Mouse (Mus musculus) embryo, embryonic 11 days (tissue): Measurements from ENCODE around the gene Arid3c.
"Not testable (repeated sequence)": the region's sequence is repeated elsewhere in the genome, so short reads cannot be mapped to it uniquely, and the experiment has no call there.

Experiments used
- DNase-seq: peaks from one replicate; pipeline ENCODE4 v3.0.0-alpha.2; 2015

Gene Arid3c

GRCm38 (mm10) chr4:41702226-41702625 is 28.7 kb downstream of the Arid3c start:
- DNase-seq = not testable (repeated sequence)

DNA sequence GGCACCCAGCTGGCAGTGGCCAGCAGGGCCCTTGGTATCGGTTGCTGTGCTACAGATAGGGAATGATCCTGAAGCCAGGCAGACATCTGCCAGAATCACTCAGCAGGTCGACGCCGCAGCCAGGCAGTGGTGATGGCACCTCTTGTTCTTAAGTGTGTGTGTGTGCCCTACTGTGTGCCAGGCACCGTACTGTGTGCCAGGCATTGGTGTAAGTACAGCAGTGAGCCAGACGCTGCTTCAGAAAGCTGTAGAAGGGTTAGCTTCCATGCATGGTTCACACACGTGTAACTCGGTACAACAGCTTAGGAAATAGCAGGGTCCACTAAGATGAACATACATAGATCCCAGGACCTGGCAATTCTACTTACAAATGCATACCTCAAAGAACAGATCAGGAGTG is 30.7 kb downstream of the Arid3c start:
- DNase-seq = not testable (repeated sequence)

GRCm38 (mm10) chr4:41699783-41700182 is 31.2 kb downstream of the Arid3c start, which contains the start of gene Il11ra1:
Gene Il11ra1, plus strand, starts transcription at chr4:41699989.
- DNase-seq = not testable (repeated sequence)

GRCm38 (mm10) chr4:41698421-41699016 is 32.4 kb downstream of the Arid3c start:
- not testable (repeated sequence) for DNase-seq

DNA sequence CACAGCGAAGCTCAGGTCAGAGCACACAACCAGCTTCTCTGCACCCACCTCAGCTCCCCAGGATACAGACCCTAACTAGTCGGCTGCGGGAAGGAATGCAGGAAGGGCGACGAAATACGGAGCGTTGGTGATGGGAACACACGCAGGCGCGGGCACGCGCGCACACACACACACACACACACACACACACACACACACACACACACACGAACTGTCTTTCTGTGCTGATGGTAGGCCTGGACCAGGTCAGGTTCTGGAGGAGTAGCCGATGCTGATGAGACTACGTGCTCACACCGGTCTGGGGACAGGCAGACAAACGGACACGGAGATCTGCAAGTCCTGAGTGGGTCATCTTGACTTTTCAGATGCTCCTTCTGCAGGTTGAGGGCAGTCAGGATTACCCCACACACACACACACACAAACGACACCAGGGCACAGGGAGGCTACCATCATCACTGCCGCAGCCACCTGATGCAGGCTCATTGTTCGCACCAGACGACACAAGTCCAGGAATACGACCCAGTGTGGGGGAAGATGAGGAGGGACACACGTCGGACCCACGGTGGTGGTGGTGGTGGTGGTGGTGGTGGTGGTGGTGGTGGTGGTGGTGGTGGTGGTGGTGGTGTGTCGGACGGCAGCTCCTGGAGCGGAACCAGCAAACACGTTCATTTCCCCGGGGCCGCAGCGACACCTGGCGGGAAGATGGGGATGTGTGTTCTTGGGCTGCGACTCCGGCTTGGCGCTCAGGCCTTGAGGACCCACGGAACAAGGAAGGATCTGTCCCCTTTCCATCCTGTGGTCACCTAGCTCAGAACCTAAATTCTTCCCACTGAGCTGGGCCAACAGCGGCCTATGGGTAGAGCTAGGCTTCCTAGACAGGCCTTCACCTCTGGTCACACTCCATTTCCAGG is 33.8 kb downstream of the Arid3c start, which contains the start of gene Cntfr:
Gene Cntfr (minus strand): TSS at position 160 of the 912 bp plus-strand sequence.
- DNase-seq = peak; percentile 78

DNA sequence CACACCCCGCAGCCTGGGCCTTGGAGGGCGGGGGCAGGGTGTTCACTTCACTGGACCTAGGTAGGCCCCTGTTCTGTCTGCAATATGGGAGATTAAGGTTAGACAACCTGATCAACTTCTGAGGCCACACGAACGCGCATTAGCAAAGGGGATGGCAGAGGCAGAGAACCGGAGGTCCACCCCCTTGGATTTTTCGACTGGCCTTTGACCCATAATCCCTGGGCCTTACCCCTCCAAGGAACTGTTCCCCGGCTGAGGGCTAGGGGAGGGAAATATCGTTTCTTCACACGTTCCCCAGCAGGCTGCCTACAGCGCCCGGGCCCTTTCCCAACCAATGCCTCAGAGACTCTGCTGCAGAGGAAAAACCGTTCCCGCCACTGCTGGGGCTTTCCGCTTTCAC is 34.5 kb downstream of the Arid3c start:
- not testable (repeated sequence) for DNase-seq

DNA sequence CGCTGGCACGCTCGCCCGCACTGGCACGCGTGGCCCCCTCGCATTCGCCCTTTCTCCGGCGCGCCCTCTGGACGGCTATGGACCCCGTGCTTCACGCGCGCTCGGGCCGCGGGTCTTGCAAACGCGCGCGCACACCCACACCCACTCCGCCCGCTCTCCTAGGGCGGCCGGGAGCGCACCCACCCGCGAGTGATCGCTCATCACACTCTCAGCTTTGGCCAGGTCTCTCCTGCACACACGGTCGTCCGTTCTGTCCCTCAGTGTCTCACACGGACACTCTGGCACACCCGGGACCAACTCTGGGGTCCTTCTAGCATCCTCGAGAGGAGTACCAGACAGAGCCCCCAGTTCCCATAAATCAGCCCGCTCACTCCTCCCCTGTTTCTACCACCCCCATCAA is 35.1 kb downstream of the Arid3c start:
- DNase-seq = not testable (repeated sequence)

- not testable (repeated sequence) for DNase-seq
Measured at GRCm38 (mm10) chr4:41693511-41693910, 37.4 kb downstream of the Arid3c start.

- DNase-seq = not testable (repeated sequence)
Measured at GRCm38 (mm10) chr4:41690014-41690413, 40.9 kb downstream of the Arid3c start.

- DNase-seq = not testable (repeated sequence)
Measured at GRCm38 (mm10) chr4:41688562-41688961, 42.4 kb downstream of the Arid3c start.

- peak; percentile 60 for DNase-seq
Measured at GRCm38 (mm10) chr4:41685882-41686492, 45.0 kb downstream of the Arid3c start.

DNA sequence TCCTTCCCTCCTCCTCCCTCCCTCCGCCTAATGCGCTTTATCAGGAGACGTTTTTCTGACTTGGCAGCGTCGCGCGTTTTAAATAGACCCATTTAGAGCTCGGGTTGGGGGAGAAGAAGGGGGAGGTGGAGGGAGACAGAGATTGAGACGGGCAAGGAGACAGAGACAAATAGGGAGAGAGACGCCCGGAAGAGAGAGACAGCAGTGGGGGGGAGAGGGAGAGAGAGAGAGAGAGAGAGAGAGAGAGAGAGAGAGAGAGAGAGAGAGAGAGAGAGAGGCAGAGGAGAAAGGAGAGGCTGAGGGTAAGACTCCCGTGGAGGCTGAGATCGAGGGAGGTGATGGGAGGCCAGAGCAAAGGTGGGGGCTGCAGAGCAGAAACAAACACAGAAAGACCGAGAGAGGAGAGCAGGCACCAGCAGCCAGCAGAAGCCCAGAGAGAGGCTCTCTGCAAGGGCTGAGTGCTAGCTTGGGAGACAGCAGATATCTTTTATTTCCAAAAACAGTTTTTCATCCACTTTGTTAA is 46.0 kb downstream of the Arid3c start:
- DNase-seq = peak; percentile 60

DNA sequence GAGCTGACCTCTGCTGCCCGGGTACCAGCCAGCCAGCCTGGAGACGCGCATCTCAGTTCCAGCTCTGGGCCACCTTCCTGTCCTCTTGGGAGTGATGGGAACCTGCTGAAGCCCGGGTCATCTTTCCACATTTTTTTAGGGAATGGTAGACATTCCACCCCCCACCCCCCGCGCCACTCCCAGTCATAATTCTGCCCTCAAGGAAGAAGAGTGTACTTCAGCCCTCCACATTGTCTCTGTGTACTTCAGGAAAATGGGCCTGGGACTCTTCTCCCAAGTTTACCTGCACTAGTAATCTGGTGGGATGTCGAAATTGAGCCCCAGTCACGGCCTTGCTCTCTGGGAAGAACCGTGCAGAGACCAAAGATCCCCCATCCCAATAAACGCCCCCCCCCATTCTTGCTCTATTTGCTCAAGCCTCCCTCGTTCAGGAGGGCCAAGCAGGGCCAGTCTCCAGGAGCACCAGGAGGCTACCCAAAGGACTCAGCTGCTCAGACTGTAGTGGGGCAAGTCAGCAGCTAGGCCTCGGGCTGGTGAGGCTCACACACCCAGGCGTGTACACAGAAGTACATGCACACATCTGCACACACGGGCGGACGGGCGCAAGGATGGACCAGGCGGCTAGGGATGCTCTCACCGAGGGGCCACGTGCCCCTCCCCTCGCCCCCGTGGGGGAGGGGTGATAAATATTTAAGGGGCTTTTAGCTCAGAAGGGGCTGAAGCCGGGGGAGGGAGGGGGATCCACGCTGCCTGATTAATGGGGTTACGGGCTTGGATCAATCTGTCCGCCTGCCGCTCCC is 46.6 kb downstream of the Arid3c start:
- peak; percentile 57 for DNase-seq

- DNase-seq = peak; percentile 50
Measured at GRCm38 (mm10) chr4:41683303-41683702, 47.6 kb downstream of the Arid3c start.

DNA sequence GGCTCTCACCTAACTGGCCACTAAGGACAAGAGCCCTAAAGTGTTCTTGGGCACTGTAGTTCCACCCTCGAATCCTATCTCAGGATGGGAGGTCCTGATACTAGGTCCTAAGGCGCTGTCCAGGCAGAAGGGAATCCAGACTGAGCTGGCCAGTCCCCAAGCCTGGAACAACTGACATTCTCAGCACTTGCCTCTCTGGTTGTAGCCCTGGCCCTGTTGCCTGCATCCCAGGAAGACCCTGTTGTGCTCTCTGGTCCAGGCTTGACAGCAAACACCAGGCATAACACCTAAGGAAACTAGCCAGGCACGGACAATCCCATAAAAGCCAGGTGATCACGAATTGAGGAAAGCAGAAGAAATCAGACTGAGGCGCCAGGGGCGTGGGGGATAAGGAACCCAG is 48.2 kb downstream of the Arid3c start:
- DNase-seq = no peak

GRCm38 (mm10) chr4:41681947-41682346 is 49.0 kb downstream of the Arid3c start:
- no peak for DNase-seq

DNA sequence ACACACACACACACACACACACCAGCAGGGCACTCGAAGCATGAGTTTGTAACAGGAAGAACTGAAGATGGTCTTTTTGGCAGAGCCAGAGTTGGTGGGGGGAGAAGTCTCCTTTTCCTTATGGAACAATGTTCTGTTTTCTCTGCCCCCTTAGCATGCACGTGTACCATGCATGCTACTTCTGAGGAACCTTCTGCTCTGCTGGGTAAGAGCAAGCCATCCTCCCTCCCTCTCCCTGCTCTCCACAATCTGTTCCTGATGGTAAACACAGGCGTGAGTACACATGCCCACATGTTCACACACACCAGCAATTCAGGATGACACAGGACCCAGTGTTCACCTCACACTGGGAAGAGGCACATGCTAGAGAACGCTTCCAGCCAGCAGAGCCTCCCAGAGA is 49.8 kb downstream of the Arid3c start:
- DNase-seq = no peak

- no peak for DNase-seq
Measured at GRCm38 (mm10) chr4:41679291-41679690, 51.7 kb downstream of the Arid3c start.

DNA sequence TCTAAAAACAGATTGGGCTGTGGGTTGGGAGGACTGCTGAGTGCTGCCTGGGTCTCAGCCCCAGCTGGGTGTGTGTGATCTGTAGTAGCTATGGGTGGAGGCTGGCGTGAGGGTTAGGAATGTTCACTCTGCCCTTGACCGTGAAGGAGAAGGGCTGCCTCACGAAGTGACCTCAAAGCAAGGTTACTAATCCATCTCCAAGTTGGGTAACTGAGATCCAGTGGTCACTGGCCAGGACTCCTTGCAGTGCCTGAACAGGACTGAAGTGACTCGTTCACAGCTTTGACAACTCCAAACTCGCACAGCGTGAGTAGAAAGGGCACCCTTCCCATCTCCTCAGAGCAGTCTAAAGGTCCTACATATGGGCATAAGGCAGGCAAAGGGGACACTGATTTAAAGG is 52.1 kb downstream of the Arid3c start:
- DNase-seq = no peak

DNA sequence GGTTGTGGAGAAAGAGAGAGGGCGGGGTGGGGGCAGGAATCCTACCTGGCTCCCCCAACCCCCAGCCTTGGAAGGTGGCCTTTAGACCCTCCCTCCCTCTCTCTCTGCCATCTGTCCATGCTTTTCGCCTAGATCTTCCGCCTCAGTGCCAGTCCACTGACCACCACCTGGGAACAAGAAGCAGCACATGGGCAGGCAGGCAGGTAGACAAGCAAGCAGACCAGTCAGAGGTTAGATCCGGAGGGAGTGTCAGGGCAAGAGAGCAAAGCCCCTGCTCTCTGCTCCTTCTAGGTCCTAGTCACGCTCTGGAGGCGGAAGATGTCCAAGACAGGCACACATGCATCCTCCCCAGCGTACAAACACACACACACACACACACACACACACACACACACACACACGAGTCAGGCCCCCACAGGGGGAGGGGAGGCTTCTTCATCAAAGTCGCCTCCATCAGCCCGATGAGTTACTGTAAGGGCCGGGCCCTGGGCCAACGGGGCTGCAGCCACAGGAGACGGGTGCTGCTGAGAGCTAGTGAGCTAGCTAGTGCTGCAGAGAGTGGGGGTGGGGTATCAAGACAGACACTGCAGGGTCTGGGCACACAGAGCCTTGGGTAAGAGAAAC is 53.8 kb downstream of the Arid3c start:
- DNase-seq = peak; percentile 44

GRCm38 (mm10) chr4:41676248-41677005 is 54.5 kb downstream of the Arid3c start:
- no peak for DNase-seq
